Mouse (Mus musculus): Measurements from ENCODE around the gene Kcnk13. TPM values are rescaled to one million over a fixed set of nuclear protein-coding genes. Genes with fewer than 3 reads are reported as not detected.

The Kcnk13 gene
- polyA plus RNA-seq, 1 experiment from 2014 or later = 0.38 TPM

DNA sequence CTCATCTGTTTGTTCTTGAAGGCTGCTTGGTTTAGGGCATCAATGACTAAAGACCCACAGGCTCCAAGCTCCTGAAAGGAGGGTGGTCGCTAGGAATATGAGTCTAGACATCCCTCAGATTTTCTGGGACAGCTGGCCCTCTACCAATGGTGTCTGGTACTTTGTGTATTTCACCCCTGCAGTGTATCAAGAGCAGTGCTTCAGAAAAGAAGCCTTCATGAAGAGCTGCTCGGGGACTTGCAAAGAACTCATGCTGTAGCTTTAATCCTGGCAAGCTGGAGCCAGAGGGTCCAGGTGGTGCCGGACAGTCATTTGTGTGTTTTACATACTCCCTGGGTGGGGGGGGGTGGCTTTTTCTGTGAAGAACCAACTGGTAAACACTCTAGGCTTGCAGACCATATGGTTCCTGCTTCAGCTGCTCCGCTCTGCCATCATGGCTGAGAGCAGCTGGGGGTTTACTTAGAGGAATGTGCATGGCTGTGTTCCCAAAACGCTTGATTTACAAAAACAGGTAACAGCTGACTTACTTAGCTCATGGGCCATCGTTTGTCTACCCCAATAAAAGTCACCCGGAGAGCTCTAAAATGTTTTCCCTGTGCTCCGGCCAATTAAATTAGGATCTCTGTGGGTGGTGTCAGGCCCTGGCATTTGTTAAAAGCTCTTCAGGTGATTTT, 38.8 kb downstream of the Kcnk13 start:
- H3K4me1 ChIP-seq = peaks cover 19% of the 10 kb centered on the region
- H3K36me3 ChIP-seq (replicated peaks) = no peaks in the 10 kb centered on the region
- no peaks in the 10 kb centered on the region for H3K27me3 ChIP-seq (ENCODE audit: poor library complexity, severe bottlenecking)
- H3K4me3 ChIP-seq = no peak overlapping the region
- DNase-seq (ENCODE audit: extremely low spot score, low spot score) = no peak
- H3K9me3 ChIP-seq = no peaks in the 10 kb centered on the region
- WGBS = 28% methylated on average over 8 of the region's 8 CpGs
- H3K27ac ChIP-seq = no peak overlapping the region

DNA sequence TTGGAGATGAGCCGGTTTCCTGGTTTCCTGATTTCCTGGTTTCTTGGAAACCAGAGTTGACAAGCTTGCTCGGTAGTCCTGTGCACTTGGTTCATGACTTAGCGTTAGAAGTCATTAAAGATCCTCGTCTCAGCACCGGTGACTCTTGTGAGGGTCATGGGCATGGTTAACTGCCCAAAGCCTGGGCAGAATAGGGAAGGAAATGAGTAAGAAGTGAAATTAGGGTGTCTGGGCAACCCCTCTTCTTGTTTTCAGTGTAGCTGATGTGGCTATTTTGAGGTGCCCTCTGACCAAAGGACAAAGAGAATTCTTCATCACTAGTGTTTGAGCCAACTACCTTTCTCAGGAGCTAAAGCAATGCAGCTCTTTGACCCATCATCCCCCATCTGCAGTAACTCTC, 41.0 kb downstream of the Kcnk13 start:
- H3K36me3 ChIP-seq (replicated peaks) = no peaks in the 10 kb centered on the region
- H3K27me3 ChIP-seq (ENCODE audit: poor library complexity, severe bottlenecking) = no peaks in the 10 kb centered on the region
- H3K9me3 ChIP-seq = no peaks in the 10 kb centered on the region
- no peak for DNase-seq (ENCODE audit: extremely low spot score, low spot score)
- peaks cover 14% of the 10 kb centered on the region for H3K4me1 ChIP-seq
- 94% methylated on average over 5 of the region's 5 CpGs for WGBS
- no peak overlapping the region for H3K4me3 ChIP-seq
- no peak overlapping the region for H3K27ac ChIP-seq

DNA sequence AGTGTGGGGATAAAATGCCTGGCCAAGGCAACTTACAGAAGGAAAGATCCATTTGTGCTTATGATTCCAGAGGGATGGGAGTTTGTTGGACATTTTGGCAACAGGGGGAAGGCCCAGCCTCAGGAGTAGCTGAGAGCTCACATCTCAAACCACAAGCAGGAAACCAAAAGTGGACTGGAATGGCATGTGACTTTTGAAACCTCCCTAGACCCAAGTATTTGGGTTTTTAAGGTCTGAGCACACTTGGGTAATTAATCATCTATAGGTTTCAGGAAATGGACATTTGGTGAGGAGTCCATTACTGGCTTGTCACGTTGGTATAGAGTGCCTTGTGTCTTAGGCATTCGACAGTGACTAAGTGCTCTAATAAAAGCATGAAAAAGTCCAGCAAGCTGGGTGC, 42.4 kb downstream of the Kcnk13 start:
- Histone ChIP-seq H3K4me3 (no peak overlapping the region), H3K27ac (no peak overlapping the region), H3K36me3 (replicated peaks) (no peaks in the 10 kb centered on the region), H3K27me3 (ENCODE audit: poor library complexity, severe bottlenecking) (no peaks in the 10 kb centered on the region), H3K4me1 (peaks cover 13% of the 10 kb centered on the region), H3K9me3 (no peaks in the 10 kb centered on the region)
- no peak for DNase-seq (ENCODE audit: extremely low spot score, low spot score)
- WGBS = 89% methylated on average over 2 of the region's 2 CpGs

DNA sequence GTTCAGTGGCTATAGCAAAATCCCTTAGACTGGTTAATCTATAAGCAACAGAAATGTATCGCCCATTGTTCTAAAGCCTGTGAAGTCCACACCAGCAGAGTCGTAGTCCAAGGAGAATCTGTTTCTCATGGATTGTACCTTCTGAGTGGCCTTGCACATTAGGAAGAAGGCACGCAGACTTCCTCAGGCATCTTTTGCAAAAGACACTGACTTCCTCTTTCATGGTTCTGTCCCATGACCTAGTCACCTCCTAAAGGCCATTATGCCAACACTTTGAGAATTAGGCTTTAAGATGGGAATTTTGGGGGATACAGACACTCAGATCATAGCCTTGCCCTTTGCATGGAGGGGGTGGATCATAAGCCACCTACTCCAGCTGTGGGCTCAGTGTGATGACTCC, 48.5 kb downstream of the Kcnk13 start:
- no peak for DNase-seq (ENCODE audit: extremely low spot score, low spot score)
- WGBS = 96% methylated on average over 3 of the region's 3 CpGs
- H3K27ac ChIP-seq = no peak overlapping the region

DNA sequence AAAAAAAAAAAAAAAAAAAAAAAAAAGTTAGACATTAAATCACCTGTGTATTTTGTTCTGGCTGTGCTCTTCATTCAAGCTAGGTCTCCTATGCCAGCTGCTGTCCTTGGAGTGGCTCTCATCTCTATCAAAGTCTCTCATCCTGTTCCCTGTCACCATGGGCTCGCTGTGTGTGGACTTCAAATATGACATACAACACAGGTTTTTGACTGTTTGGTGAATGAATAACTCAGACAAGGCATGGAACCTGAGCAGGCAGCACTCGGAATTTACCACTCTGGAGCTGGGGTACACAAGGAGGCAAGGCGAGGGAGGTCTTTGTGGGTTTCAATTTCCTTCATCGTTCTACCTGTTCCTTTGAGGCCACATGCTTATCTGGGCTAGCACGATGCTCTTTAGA, 50.8 kb downstream of the Kcnk13 start:
- H3K36me3 ChIP-seq (replicated peaks) = no peaks in the 10 kb centered on the region
- 93% methylated on average over 5 of the region's 5 CpGs for WGBS
- no peak overlapping the region for H3K4me3 ChIP-seq
- H3K27ac ChIP-seq = no peak overlapping the region
- no peaks in the 10 kb centered on the region for H3K27me3 ChIP-seq (ENCODE audit: poor library complexity, severe bottlenecking)
- no peaks in the 10 kb centered on the region for H3K4me1 ChIP-seq
- no peaks in the 10 kb centered on the region for H3K9me3 ChIP-seq
- DNase-seq (ENCODE audit: extremely low spot score, low spot score) = no peak

More for the DNA sequence above, 48.5 kb downstream of the Kcnk13 start:
- no peaks in the 10 kb centered on the region for H3K36me3 ChIP-seq (replicated peaks)
- no peaks in the 10 kb centered on the region for H3K9me3 ChIP-seq
- no peak overlapping the region for H3K4me3 ChIP-seq
- H3K27me3 ChIP-seq (ENCODE audit: poor library complexity, severe bottlenecking) = no peaks in the 10 kb centered on the region
- H3K4me1 ChIP-seq = no peaks in the 10 kb centered on the region

DNA sequence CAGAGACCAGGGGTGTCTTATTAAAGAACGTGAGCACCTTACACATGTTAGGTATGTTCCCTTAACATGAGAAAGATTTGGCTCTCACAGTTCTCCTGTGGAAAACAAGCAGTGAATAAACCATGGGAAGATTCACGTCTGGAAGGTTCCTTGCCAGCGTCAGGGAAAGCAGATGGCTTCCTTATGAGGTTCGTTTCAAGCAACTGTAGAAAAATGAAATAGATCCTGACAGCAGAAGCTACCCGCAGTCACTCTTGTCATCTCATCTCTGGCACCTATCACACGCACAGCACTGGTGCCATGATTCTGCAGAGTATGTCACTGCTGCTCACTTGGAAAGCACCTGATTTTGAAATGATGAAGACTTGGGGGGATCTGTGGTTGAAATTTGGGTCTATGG, 53.4 kb downstream of the Kcnk13 start:
- DNase-seq (ENCODE audit: extremely low spot score, low spot score) = no peak
- no peak overlapping the region for H3K27ac ChIP-seq
- no peaks in the 10 kb centered on the region for H3K9me3 ChIP-seq
- no peaks in the 10 kb centered on the region for H3K36me3 ChIP-seq (replicated peaks)
- no peaks in the 10 kb centered on the region for H3K4me1 ChIP-seq
- H3K4me3 ChIP-seq = no peak overlapping the region
- 91% methylated on average over 6 of the region's 6 CpGs for WGBS
- H3K27me3 ChIP-seq (ENCODE audit: poor library complexity, severe bottlenecking) = no peaks in the 10 kb centered on the region

DNA sequence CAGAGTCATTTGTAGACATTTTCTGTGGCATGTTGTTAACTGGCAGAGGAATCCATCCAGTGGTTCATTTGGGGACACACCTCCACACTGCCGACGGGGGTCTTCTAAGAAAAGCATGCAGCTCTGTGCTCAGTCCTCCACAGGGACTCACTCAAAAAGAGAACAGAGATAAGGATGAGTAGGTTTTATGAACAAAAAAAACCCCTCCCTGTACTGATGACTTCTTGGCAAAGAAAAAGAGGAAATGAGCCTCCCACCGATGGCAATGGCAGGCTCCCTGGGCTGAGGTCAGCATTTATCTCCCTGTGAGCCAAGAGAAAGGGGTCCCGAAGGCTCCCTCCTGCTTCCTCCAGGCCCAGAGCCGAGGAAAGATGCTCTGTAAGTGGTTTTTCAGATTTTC, 58.2 kb downstream of the Kcnk13 start:
- Histone ChIP-seq H3K36me3 (replicated peaks) (no peaks in the 10 kb centered on the region), H3K4me1 (peaks cover 3% of the 10 kb centered on the region; the same call in 1 of the 2 replicates), H3K27ac (no peak overlapping the region), H3K9me3 (no peaks in the 10 kb centered on the region), H3K27me3 (ENCODE audit: poor library complexity, severe bottlenecking) (no peaks in the 10 kb centered on the region), H3K4me3 (no peak overlapping the region)
- WGBS = 90% methylated on average over 5 of the region's 5 CpGs
- no peak for DNase-seq (ENCODE audit: extremely low spot score, low spot score)

DNA sequence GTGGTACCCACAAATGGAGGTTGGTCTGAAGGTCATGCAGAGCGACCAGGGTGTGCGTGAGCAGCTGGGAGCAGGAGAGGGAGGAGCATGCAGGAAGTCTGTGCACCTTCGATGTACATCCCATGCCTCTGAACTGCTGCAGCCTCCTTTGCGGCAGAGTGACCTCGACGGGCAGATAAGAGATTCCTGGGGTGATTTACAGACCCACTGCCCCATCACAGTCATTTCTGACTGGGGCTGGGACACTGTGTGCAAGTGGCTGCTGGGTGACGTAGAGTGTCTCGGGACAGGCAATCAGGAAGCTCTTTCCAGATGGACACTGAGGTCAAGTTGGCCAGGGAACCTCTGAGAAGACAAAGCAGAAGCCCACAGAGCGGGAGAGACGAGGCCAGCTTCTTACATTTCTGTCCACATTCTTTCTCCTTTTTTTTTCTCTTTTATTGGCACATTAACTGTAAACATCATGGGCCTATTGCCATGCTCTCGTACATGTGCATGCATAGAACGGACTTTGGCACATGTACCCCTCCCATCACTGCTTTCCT, 59.6 kb downstream of the Kcnk13 start:
- peaks cover 3% of the 10 kb centered on the region; the same call in 1 of the 2 replicates for H3K4me1 ChIP-seq
- no peaks in the 10 kb centered on the region for H3K36me3 ChIP-seq (replicated peaks)
- no peak overlapping the region for H3K27ac ChIP-seq
- DNase-seq (ENCODE audit: extremely low spot score, low spot score) = no peak
- H3K4me3 ChIP-seq = no peak overlapping the region
- WGBS = 92% methylated on average over 12 of the region's 12 CpGs
- no peaks in the 10 kb centered on the region for H3K27me3 ChIP-seq (ENCODE audit: poor library complexity, severe bottlenecking)
- H3K9me3 ChIP-seq = no peaks in the 10 kb centered on the region

DNA sequence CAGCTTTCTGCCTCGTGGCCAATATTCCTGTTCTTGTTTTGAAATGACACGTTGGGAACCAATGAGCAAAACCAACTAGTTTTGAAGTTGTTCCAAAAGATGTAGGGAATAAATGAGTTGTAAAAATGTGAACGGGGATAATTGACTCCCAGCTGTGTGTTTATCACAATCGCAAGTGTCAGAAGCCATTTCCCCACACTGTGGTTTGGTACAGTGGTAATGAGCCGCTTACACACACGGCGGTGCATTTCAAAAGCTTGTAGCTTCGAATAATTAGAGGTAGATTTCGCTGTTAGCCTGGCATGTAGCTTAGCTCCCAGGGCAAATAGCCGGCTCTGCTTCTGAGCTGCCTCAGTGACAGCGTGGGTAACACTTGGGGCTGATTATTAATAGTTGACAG, 61.4 kb downstream of the Kcnk13 start:
- no peak overlapping the region for H3K4me3 ChIP-seq
- no peak for DNase-seq (ENCODE audit: extremely low spot score, low spot score)
- peaks cover 3% of the 10 kb centered on the region; the same call in 1 of the 2 replicates for H3K4me1 ChIP-seq
- H3K27ac ChIP-seq = no peak overlapping the region
- H3K27me3 ChIP-seq (ENCODE audit: poor library complexity, severe bottlenecking) = no peaks in the 10 kb centered on the region
- no peaks in the 10 kb centered on the region for H3K9me3 ChIP-seq
- no peaks in the 10 kb centered on the region for H3K36me3 ChIP-seq (replicated peaks)
- WGBS = 68% methylated on average over 11 of the region's 11 CpGs

DNA sequence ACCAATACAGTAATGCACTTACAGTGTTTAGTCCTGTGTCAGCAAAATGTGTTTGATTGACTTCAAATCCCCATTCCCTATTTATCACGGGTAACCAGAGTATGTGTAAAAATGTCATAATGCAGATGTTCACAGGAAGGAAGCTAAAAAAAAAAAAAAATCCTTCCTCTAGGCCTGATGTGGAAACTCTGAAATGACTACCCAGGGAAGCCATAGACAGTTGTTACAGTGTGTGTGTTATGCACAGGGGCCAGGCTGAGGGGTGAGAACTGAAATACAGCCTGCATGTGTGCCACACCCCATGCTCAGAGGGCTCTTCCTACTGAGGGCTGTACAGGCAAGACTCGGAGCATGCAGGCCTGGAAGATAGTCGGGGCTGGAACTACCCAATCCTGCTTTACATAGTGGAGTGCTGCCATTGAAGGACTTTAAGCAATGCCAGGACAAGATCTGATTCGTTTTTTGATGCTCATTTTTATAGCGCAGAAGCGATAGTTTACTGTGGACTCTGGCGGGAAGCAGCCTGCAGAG, 62.5 kb downstream of the Kcnk13 start:
- Histone ChIP-seq H3K4me3 (no peak overlapping the region), H3K27ac (no peak overlapping the region), H3K36me3 (replicated peaks) (no peaks in the 10 kb centered on the region), H3K9me3 (no peaks in the 10 kb centered on the region), H3K27me3 (ENCODE audit: poor library complexity, severe bottlenecking) (no peaks in the 10 kb centered on the region), H3K4me1 (peaks cover 3% of the 10 kb centered on the region; the same call in 1 of the 2 replicates)
- DNase-seq (ENCODE audit: extremely low spot score, low spot score) = no peak
- WGBS = 87% methylated on average over 7 of the region's 7 CpGs

DNA sequence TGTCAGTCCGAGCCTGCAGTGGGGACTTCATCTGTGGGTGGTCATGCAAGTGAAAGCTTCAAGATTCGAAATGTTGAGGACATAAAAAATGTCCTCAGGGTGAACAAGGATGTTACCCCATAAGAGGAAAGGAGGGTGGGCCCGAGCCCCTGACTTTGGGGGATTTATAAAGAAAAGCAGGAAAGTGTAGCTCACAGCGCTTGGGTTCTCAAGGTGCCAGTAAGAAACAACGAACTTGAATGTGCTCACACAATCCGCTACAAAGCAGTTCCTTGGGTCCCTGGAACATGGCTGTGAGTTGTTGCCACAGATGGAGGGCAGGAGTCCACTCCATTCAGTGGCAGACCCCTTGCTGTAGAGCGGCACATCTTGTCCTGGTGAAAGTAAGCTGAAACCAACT, 63.0 kb downstream of the Kcnk13 start:
- Histone ChIP-seq H3K4me3 (no peak overlapping the region), H3K36me3 (replicated peaks) (no peaks in the 10 kb centered on the region), H3K4me1 (peaks cover 3% of the 10 kb centered on the region; the same call in 1 of the 2 replicates), H3K27me3 (ENCODE audit: poor library complexity, severe bottlenecking) (no peaks in the 10 kb centered on the region), H3K27ac (no peak overlapping the region), H3K9me3 (no peaks in the 10 kb centered on the region)
- 85% methylated on average over 7 of the region's 7 CpGs for WGBS
- DNase-seq (ENCODE audit: extremely low spot score, low spot score) = no peak

DNA sequence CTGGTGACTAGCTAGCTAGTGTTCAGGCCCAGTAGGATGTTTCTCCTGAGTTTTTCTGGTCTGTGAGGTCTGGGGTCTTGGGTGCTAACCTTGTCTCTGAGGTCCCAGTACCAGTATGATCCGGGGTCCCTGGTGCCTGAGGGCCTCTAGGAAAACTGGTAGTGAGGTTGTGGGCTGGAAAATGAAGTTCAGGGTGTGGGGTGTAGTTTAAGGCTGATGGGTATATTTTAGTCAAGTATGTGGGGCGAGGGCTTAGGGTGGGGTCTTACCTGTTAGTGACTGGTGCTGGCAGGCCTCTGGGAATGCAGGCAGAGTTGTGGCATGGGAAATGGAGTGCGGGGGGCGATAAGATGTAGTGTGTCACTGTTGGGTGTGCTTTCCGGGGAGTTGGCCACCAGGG, 67.4 kb downstream of the Kcnk13 start:
- no peaks in the 10 kb centered on the region for H3K36me3 ChIP-seq (replicated peaks)
- 0 out of 2 replicates have a peak, but pooled peaks cover 1% of the 10 kb centered on the region for H3K9me3 ChIP-seq
- H3K4me3 ChIP-seq = no peak overlapping the region
- no peak for DNase-seq (ENCODE audit: extremely low spot score, low spot score)
- WGBS = 82% methylated on average over 5 of the region's 5 CpGs
- H3K4me1 ChIP-seq = no peaks in the 10 kb centered on the region
- no peaks in the 10 kb centered on the region for H3K27me3 ChIP-seq (ENCODE audit: poor library complexity, severe bottlenecking)
- H3K27ac ChIP-seq = no peak overlapping the region

DNA sequence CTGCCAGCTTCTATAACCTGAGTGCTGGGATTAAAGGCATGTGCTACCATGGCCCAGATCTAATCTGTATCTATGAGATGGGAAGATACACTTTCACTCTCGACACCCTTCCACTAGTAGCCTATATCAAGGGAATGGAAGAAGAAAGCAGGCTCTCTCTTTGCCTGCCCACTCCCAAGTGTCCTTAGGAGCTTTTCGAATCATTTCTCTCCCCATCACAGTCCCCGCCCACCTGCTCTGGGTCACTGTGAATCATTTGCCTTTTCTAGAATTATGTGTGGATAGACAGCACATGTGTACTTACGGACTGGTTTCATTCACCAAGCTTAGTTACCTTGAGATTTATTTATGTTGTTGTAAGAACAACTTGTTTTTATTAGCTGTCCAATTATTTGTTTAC, 68.2 kb downstream of the Kcnk13 start:
- DNase-seq (ENCODE audit: extremely low spot score, low spot score) = no peak
- Histone ChIP-seq H3K4me1 (no peaks in the 10 kb centered on the region), H3K9me3 (0 out of 2 replicates have a peak, but pooled peaks cover 3% of the 10 kb centered on the region), H3K36me3 (replicated peaks) (no peaks in the 10 kb centered on the region), H3K27me3 (ENCODE audit: poor library complexity, severe bottlenecking) (no peaks in the 10 kb centered on the region), H3K27ac (no peak overlapping the region), H3K4me3 (no peak overlapping the region)
- WGBS = 88% methylated on average over 4 of the region's 4 CpGs

Measured in forebrain, embryonic 10.5 days (tissue).